35 mouse cellular contexts compared by ENCODE assay signal in the genomic region with DNA sequence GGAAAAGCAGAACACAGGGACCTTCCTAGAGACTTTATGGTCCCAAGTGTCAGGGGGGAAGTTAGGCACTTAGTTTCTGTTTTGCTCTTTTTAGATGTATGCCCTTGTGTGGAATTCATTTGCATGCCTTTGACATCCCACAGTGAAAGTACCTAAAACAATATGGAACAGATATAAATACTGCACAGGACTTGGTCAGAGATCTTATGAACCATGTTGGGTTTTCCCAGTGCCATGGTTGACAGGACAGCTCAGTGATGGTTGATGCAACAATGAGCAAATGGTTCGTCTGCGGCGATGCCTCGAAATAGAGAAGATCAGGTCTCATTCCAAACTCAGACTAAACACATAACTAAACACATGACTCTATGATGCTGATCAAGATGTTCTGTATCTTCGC.
"Had no signal": no experiment of that assay in that cellular context is flagged by ENCODE, and none has a peak within 500 bp of the region (broad histone marks: within the 10 kb centered on the region; RNA-seq: fewer than 3 reads in every experiment).

No protein-coding gene starts in this region.

- H3K4me1 ChIP-seq: heart, embryonic 10.5 days; heart, embryonic 12.5 days; heart, embryonic 13.5 days; heart, embryonic 15.5 days; hindbrain, embryonic 10.5 days; hindbrain, embryonic 12.5 days; hindbrain, embryonic 13.5 days; hindbrain, embryonic 15.5 days; intestine, embryonic 15.5 days; kidney, embryonic 15.5 days had no signal

- H3K9me3 ChIP-seq: heart, embryonic 10.5 days; heart, embryonic 12.5 days; heart, embryonic 15.5 days; hindbrain, embryonic 10.5 days; hindbrain, embryonic 12.5 days; hindbrain, embryonic 13.5 days; hindbrain, embryonic 15.5 days; intestine, embryonic 15.5 days; kidney, embryonic 15.5 days had no signal

- H3K4me2 ChIP-seq: heart, embryonic 11.5 days; heart, embryonic 12.5 days; heart, embryonic 13.5 days; heart, embryonic 15.5 days; hindbrain, embryonic 12.5 days; hindbrain, embryonic 13.5 days; hindbrain, embryonic 14.5 days; hindbrain, embryonic 15.5 days; intestine, embryonic 15.5 days; kidney, embryonic 15.5 days had no signal

- H3K9ac ChIP-seq: heart, embryonic 12.5 days; heart, embryonic 13.5 days; heart, embryonic 15.5 days; hindbrain, embryonic 12.5 days; hindbrain, embryonic 13.5 days; hindbrain, embryonic 14.5 days; hindbrain, embryonic 15.5 days; intestine, embryonic 15.5 days; kidney, embryonic 15.5 days had no signal

- ATAC-seq: hindbrain, embryonic 16.5 days; hindbrain, postnatal 0 days; inflammation-experienced regulatory T-cells, adult 6 months; intestine, embryonic 15.5 days; intestine, embryonic 16.5 days; intestine, postnatal 0 days had no signal

- H3K4me3 ChIP-seq: heart, embryonic 10.5 days; heart, embryonic 12.5 days; heart, embryonic 13.5 days; heart, embryonic 15.5 days; hindbrain, embryonic 10.5 days; hindbrain, embryonic 12.5 days; hindbrain, embryonic 13.5 days; hindbrain, embryonic 15.5 days; intestine, embryonic 15.5 days; kidney, embryonic 15.5 days; layer of hippocampus, adult 2 months had no signal

- H3K27ac ChIP-seq: heart, embryonic 10.5 days; heart, embryonic 13.5 days; heart, embryonic 15.5 days; hindbrain, embryonic 10.5 days; hindbrain, embryonic 12.5 days; hindbrain, embryonic 13.5 days; hindbrain, embryonic 14.5 days; hindbrain, embryonic 15.5 days; hindbrain, postnatal 0 days; intestine, embryonic 15.5 days; kidney, embryonic 15.5 days; kidney, postnatal 0 days had no signal

- H3K27me3 ChIP-seq: heart, embryonic 12.5 days; heart, embryonic 13.5 days; heart, embryonic 15.5 days; hindbrain, embryonic 12.5 days; hindbrain, embryonic 13.5 days; hindbrain, embryonic 15.5 days; intestine, embryonic 15.5 days; kidney, embryonic 15.5 days had no signal

- H3K36me3 ChIP-seq: heart, embryonic 10.5 days; heart, embryonic 12.5 days; heart, embryonic 13.5 days; heart, embryonic 15.5 days; hindbrain, embryonic 10.5 days; hindbrain, embryonic 12.5 days; hindbrain, embryonic 13.5 days; hindbrain, embryonic 15.5 days; intestine, embryonic 15.5 days; kidney, embryonic 15.5 days had no signal

- DNase-seq: heart, postnatal 10 days; heart, postnatal 14 days; heart, postnatal 36 days; heart, postnatal 4 days; kidney, adult 11 months; kidney, adult 18-20 months; kidney, adult 2 months; kidney, adult 8-10 months; kidney, adult 9 months; kidney, postnatal 10 days; kidney, postnatal 14 days; kidney, postnatal 25 days; kidney, postnatal 36 days; kidney, postnatal 4 days; layer of hippocampus, adult 9-11 months; layer of hippocampus, postnatal 36 days had no signal
